Mouse (Mus musculus): ENCODE data around the gene Kptn. TPM values are rescaled to one million over a fixed set of nuclear protein-coding genes. Genes with fewer than 3 reads are reported as not detected.

The Kptn gene
- polyA plus RNA-seq (2012; rRNA removed) = 5.7 and 7.5 TPM in 2 replicates
- 8.2 and 8.6 TPM in 2 replicates for polyA plus RNA-seq (2014; fragmentation: Nextera tagmentation; extraction: Ambion mirVana)

DNA sequence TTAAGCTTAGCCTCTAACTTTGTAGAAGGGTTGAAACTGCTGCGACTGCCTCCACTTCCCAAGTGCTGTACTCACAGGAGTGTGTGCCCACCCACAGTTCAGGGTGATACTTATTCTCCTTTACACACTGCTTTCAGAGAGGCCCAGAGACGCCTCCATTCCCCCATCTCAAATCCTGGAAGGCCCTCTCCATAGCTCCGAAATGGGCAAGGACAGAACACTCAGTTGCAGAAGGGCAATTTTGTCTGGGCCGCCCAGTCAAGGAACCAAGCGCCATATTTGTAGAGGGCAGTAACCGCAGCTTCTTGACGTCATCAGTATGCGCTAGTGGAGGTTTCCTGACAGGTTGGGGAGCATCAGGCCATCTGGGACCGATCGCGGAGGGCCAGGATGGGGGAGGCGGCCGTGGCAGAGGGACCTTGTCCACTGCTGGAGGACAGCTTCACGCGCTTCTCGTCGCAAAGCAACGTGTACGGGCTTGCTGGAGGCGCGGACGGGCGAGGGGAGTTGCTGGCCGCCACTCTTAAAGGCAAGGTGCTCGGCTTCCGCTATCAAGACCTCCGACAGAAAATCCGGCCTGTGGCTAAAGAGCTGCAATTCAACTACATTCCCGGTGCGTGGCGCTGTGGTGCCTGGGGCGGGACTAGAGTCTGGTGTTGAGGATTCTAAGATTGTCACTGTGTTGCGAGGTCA is at the start of gene Kptn:
Kptn (plus strand) TSS at position 327 of the 693 bp plus-strand sequence.
- Histone ChIP-seq H3K36me3 (replicated peaks; ENCODE audit: control insufficient read depth, insufficient read depth, low read depth) (peaks cover 30% of the 10 kb centered on the region), H3K27me3 (ENCODE audit: control insufficient read depth, insufficient read depth, low read length) (no peaks in the 10 kb centered on the region), H3K27ac (peak within 1 kb of the TSS; percentile 54), H3K4me2 (ENCODE audit: low read depth) (peak within 1 kb of the TSS; percentile 76), H3K9me3 (ENCODE audit: control insufficient read depth, low read length) (no peaks in the 10 kb centered on the region), H3K4me1 (replicated peaks; ENCODE audit: control insufficient read depth in 2 of 2, insufficient read depth in 2 of 2, low read length in 1 of 2) (peaks cover 3 to 8% of the 10 kb centered on the region in 2 experiments; a peak in 3 of 4 replicates), H3K4me3 (ENCODE audit: insufficient read depth in 1 of 2, low read depth in 2 of 2, low read length in 2 of 2) (peak within 1 kb of the TSS; percentile 88 to 99), H3K9ac (replicated peaks) (peak within 1 kb of the TSS; percentile 90)
- TF ChIP-seq CTCF (IDR thresholded peaks at IDR 0.05; ENCODE audit: low read depth) (peak; percentile 91), EP300 (IDR thresholded peaks at IDR 0.05; ENCODE audit: low read depth) (no peak; the same call in 1 of the 2 replicates)
- WGBS (ENCODE audit: insufficient replicate concordance) = under 1% methylated on average over 33 of the region's 33 CpGs
- DNase-seq (ENCODE audit: low read depth in 3 of 3, low spot score in 3 of 3) (peak; percentile 80 to 84 (median 83)), ATAC-seq (ENCODE audit: insufficient read depth) (peak; percentile 86)

DNA sequence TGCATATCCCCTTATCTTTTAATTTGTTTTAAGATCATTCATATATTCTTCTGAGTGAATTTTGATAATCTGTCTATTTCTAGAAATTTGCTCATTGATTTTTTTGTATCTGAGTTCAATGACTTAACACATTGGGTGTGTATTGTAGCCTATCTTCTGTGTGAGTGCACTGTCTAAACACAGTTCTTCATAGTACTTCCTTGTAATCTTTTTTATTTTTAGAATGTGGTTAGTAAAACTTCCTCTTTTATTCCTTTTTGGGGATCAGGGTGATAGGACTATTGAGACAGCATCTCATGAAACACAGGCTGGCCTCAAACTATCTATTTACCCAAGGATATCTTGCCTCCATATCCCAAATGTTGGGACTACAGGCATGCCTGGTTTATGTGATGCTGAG is 48.8 kb upstream of the Kptn start:
- no peak overlapping the region for H3K27ac ChIP-seq
- no peak for TF ChIP-seq EP300 (IDR thresholded peaks at IDR 0.05; ENCODE audit: low read depth)
- no peak for TF ChIP-seq CTCF (IDR thresholded peaks at IDR 0.05; ENCODE audit: low read depth)
- H3K9me3 ChIP-seq (ENCODE audit: control insufficient read depth, low read length) = no peaks in the 10 kb centered on the region
- peaks cover 0 to 4% of the 10 kb centered on the region in 2 experiments; a peak in 1 of 4 replicates for H3K4me1 ChIP-seq (replicated peaks; ENCODE audit: control insufficient read depth in 2 of 2, insufficient read depth in 2 of 2, low read length in 1 of 2)
- no peak overlapping the region for H3K4me3 ChIP-seq (ENCODE audit: insufficient read depth in 1 of 2, low read depth in 2 of 2, low read length in 2 of 2)
- no peak overlapping the region for H3K4me2 ChIP-seq (ENCODE audit: low read depth)
- no peak overlapping the region for H3K9ac ChIP-seq (replicated peaks)
- DNase-seq (ENCODE audit: low read depth in 3 of 3, low spot score in 3 of 3) (no peak), ATAC-seq (ENCODE audit: insufficient read depth) (no peak)
- no peaks in the 10 kb centered on the region for H3K36me3 ChIP-seq (replicated peaks; ENCODE audit: control insufficient read depth, insufficient read depth, low read depth)
- no peaks in the 10 kb centered on the region for H3K27me3 ChIP-seq (ENCODE audit: control insufficient read depth, insufficient read depth, low read length)

DNA sequence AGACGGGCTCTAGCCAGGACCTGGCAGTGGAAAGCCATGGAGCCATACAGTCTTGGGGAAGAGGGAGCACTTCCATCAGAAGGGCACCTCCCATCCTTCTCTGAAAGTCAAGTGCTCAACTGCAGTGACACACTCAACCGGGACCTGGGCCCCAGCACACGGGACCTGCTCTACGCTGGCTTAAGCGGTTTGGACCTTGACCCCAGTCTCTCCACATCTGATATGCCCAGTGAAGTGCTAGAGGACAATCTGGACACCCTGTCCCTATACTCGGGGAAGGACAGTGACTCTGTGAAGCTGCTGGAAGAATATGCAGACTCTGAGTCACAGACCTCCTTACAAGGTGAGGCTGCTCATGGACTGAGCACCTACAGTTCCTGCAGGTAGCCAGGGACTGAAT is 47.8 kb upstream of the Kptn start:
- H3K9me3 ChIP-seq (ENCODE audit: control insufficient read depth, low read length) = no peaks in the 10 kb centered on the region
- no peak for DNase-seq (ENCODE audit: low read depth in 3 of 3, low spot score in 3 of 3)
- no peak for TF ChIP-seq EP300 (IDR thresholded peaks at IDR 0.05; ENCODE audit: low read depth)
- WGBS (ENCODE audit: insufficient replicate concordance) = 60% methylated on average over 6 of the region's 6 CpGs
- no peaks in the 10 kb centered on the region for H3K27me3 ChIP-seq (ENCODE audit: control insufficient read depth, insufficient read depth, low read length)
- H3K27ac ChIP-seq = no peak overlapping the region
- peak; percentile 45 for ATAC-seq (ENCODE audit: insufficient read depth)
- H3K4me3 ChIP-seq (ENCODE audit: insufficient read depth in 1 of 2, low read depth in 2 of 2, low read length in 2 of 2) = no peak overlapping the region
- H3K36me3 ChIP-seq (replicated peaks; ENCODE audit: control insufficient read depth, insufficient read depth, low read depth) = no peaks in the 10 kb centered on the region
- no peak overlapping the region for H3K4me2 ChIP-seq (ENCODE audit: low read depth)
- no peak overlapping the region for H3K9ac ChIP-seq (replicated peaks)
- peaks cover 0 to 4% of the 10 kb centered on the region in 2 experiments; a peak in 1 of 4 replicates for H3K4me1 ChIP-seq (replicated peaks; ENCODE audit: control insufficient read depth in 2 of 2, insufficient read depth in 2 of 2, low read length in 1 of 2)

DNA sequence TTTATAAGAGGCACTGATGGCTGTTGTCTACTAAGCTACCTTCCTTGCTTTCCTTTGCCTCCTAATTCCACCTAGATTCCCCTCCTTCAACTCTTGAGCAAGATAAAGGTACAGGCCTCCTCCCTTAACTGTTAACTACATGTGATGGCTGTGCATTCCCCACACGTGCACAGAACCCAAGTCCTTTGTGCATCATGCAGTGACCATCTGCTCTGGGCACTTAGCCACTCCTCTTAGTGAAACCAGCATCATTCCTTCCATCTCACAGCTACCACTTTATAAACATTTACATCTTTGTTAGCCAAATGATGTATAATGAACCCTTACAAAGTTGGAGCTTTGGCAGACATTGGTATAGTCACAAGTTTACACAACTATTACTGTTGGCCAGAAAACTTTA is 39.7 kb upstream of the Kptn start:
- H3K9ac ChIP-seq (replicated peaks) = no peak overlapping the region
- no peak for TF ChIP-seq EP300 (IDR thresholded peaks at IDR 0.05; ENCODE audit: low read depth)
- TF ChIP-seq CTCF (IDR thresholded peaks at IDR 0.05; ENCODE audit: low read depth) = no peak
- no peaks in the 10 kb centered on the region for H3K9me3 ChIP-seq (ENCODE audit: control insufficient read depth, low read length)
- DNase-seq (ENCODE audit: low read depth in 3 of 3, low spot score in 3 of 3) (no peak), ATAC-seq (ENCODE audit: insufficient read depth) (no peak)
- H3K4me1 ChIP-seq (replicated peaks; ENCODE audit: control insufficient read depth in 2 of 2, insufficient read depth in 2 of 2, low read length in 1 of 2) = no peaks in the 10 kb centered on the region
- no peak overlapping the region for H3K27ac ChIP-seq
- WGBS (ENCODE audit: insufficient replicate concordance) = 38% methylated on average over 1 of the region's 1 CpGs
- H3K36me3 ChIP-seq (replicated peaks; ENCODE audit: control insufficient read depth, insufficient read depth, low read depth) = no peaks in the 10 kb centered on the region
- no peak overlapping the region for H3K4me3 ChIP-seq (ENCODE audit: insufficient read depth in 1 of 2, low read depth in 2 of 2, low read length in 2 of 2)
- no peaks in the 10 kb centered on the region for H3K27me3 ChIP-seq (ENCODE audit: control insufficient read depth, insufficient read depth, low read length)
- H3K4me2 ChIP-seq (ENCODE audit: low read depth) = no peak overlapping the region

DNA sequence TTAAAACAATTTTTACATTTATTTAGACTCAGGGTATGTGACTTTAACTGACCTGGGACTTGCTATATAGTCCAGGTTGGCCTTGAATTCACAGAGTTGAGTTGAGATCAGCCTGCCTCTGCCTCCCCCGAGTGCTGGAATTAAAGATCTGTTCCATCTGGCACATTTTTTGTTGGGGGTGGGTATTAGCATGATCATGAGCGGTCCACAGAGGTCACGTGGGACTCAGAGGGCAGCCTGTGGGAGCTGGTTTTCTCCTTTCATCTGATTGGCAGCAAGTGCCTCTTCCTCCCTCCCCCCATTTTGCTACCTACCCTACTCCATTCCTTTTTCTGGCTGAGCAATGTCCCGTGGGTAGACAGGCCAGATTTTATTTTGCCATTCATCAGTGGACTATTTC is 39.1 kb upstream of the Kptn start:
- Histone ChIP-seq H3K9ac (replicated peaks) (no peak overlapping the region), H3K4me1 (replicated peaks; ENCODE audit: control insufficient read depth in 2 of 2, insufficient read depth in 2 of 2, low read length in 1 of 2) (no peaks in the 10 kb centered on the region), H3K4me2 (ENCODE audit: low read depth) (no peak overlapping the region), H3K4me3 (ENCODE audit: insufficient read depth in 1 of 2, low read depth in 2 of 2, low read length in 2 of 2) (no peak overlapping the region), H3K36me3 (replicated peaks; ENCODE audit: control insufficient read depth, insufficient read depth, low read depth) (no peaks in the 10 kb centered on the region), H3K27ac (no peak overlapping the region), H3K27me3 (ENCODE audit: control insufficient read depth, insufficient read depth, low read length) (no peaks in the 10 kb centered on the region; the same call in 1 of the 2 replicates), H3K9me3 (ENCODE audit: control insufficient read depth, low read length) (no peaks in the 10 kb centered on the region)
- TF ChIP-seq CTCF (IDR thresholded peaks at IDR 0.05; ENCODE audit: low read depth) = no peak
- no peak for TF ChIP-seq EP300 (IDR thresholded peaks at IDR 0.05; ENCODE audit: low read depth)
- DNase-seq (ENCODE audit: low read depth in 3 of 3, low spot score in 3 of 3) (no peak), ATAC-seq (ENCODE audit: insufficient read depth) (no peak)
- WGBS (ENCODE audit: insufficient replicate concordance) = 37% methylated on average over 4 of the region's 4 CpGs
